Mouse (Mus musculus): ENCODE measurements at regions not wholly inside any gene's neighbourhood (a gene's known extent, or its start where the extent isn't known, plus 50 kb on each side); places are given as distances from the start of the nearest gene placed in this dataset.

DNA sequence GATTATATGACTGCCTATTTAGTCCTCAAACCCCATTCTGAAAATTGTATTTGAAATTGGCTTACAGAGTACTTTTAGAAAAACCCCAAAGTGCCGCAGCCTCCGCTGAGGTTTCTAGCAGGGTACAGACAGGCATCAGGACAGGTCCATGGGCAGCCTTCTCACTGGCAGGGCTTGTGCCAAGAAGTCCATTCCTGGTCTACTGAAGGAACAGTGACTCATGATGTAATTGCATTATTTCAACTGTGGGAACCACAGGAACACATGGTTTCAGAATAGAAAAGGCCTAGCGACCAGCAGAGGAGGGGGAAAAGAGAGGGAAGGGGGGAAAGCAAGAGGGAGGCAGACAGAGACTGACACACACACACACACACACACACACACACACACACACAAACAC is 603.0 kb upstream of the Gm26657 start:
- Histone ChIP-seq H3K36me3 (replicated peaks in 1 of 2; ENCODE audit: control insufficient read depth in 1 of 2, insufficient read depth in 1 of 2, low read length in 1 of 2) (no peaks in the 10 kb centered on the region), H3K27me3 (replicated peaks) (no peaks in the 10 kb centered on the region), H3K4me3 (replicated peaks in 1 of 3; ENCODE audit: low read depth in 2 of 3, low read length in 2 of 3, poor library complexity in 1 of 3) (no peak overlapping the region), H3K79me2 (replicated peaks; ENCODE audit: control insufficient read depth, extremely low read depth, insufficient read depth, poor library complexity, severe bottlenecking) (no peaks in the 10 kb centered on the region), H3K9ac (ENCODE audit: insufficient read depth, low read depth) (no peak overlapping the region), H3K4me2 (ENCODE audit: insufficient read depth, low read depth, poor library complexity, severe bottlenecking) (no peak overlapping the region), H3K4me1 (ENCODE audit: control insufficient read depth in 1 of 2, insufficient read depth in 2 of 2) (peaks cover 0 to 4% of the 10 kb centered on the region in 2 experiments; a peak in 1 of 4 replicates), H3K9me3 (replicated peaks; ENCODE audit: low read length) (no peaks in the 10 kb centered on the region), H3K27ac (ENCODE audit: insufficient read depth, low read depth) (no peak overlapping the region)
- TF ChIP-seq ZNF384 (IDR thresholded peaks at IDR 0.05; ENCODE audit: low read depth, low read length) (no peak), NRF1 (IDR thresholded peaks at IDR 0.05; ENCODE audit: low read depth, low read length) (no peak), MAZ (IDR thresholded peaks at IDR 0.05; ENCODE audit: low read depth, low read length) (no peak), BHLHE40 (IDR thresholded peaks at IDR 0.05; ENCODE audit: low read depth, low read length) (no peak), NELFE (IDR thresholded peaks at IDR 0.05; ENCODE audit: low read depth, low read length) (no peak), KAT2A (IDR thresholded peaks at IDR 0.05; ENCODE audit: insufficient replicate concordance, low read length) (no peak), IRF4 (IDR thresholded peaks at IDR 0.05; ENCODE audit: low read depth, low read length) (no peak), JUN (IDR thresholded peaks at IDR 0.05; ENCODE audit: insufficient read depth, low read depth, low read length) (no peak), MAX (IDR thresholded peaks at IDR 0.05; ENCODE audit: low read length) (no peak)
- dilution Hi-C loops (cut with MboI; ENCODE audit: extremely low pct_ligation_motif_present, extremely low pct_unique_long_range_greater_than_20kb, low sequenced_read_pairs) (no loop called here), in situ Hi-C loops (cut with MboI; ENCODE audit: low pct_ligation_motif_present, low pct_unique_long_range_greater_than_20kb, low sequenced_read_pairs) (no loop called here)
- DNase-seq (ENCODE audit: extremely low read depth), result no peak

DNA sequence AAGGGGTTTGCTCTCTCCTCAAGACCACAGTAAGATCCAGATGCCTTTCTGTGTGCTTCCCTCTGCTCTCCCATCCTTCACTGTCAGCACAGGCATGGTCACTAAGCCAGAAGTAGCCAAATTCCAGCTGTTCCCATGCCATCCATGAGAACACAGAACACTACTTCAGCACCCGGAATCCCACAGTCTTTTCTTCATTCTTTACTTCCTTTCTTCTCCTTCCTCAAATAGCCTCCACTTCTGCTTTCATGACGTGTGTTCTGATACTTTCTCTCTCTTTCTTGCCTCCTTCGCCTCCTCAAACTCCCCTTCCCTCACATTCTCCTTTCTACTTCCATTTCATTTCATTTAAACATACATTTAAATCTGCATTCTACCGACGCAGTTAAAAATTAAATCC is 602.1 kb upstream of the Klf4 start:
- H3K36me3 ChIP-seq (replicated peaks in 1 of 2; ENCODE audit: control insufficient read depth in 1 of 2, insufficient read depth in 1 of 2, low read length in 1 of 2), result no peaks in the 10 kb centered on the region
- no peak overlapping the region for H3K4me2 ChIP-seq (ENCODE audit: insufficient read depth, low read depth, poor library complexity, severe bottlenecking)
- H3K27me3 ChIP-seq (replicated peaks), result no peaks in the 10 kb centered on the region
- H3K79me2 ChIP-seq (replicated peaks; ENCODE audit: control insufficient read depth, extremely low read depth, insufficient read depth, poor library complexity, severe bottlenecking), result no peaks in the 10 kb centered on the region
- H3K27ac ChIP-seq (ENCODE audit: insufficient read depth, low read depth), result no peak overlapping the region
- H3K4me1 ChIP-seq (ENCODE audit: control insufficient read depth in 1 of 2, insufficient read depth in 2 of 2), result peaks cover 0 to 4% of the 10 kb centered on the region in 2 experiments; a peak in 1 of 4 replicates
- H3K4me3 ChIP-seq (replicated peaks in 1 of 3; ENCODE audit: low read depth in 2 of 3, low read length in 2 of 3, poor library complexity in 1 of 3), result no peak overlapping the region
- no peaks in the 10 kb centered on the region for H3K9me3 ChIP-seq (replicated peaks; ENCODE audit: low read length)
- H3K9ac ChIP-seq (ENCODE audit: insufficient read depth, low read depth), result no peak overlapping the region
- in situ Hi-C loops (cut with MboI; ENCODE audit: low pct_ligation_motif_present, low pct_unique_long_range_greater_than_20kb, low sequenced_read_pairs), result no loop called here
- DNase-seq (ENCODE audit: extremely low read depth), result no peak
- no peak for TF ChIP-seq UBTF (IDR thresholded peaks at IDR 0.05; ENCODE audit: low read depth, low read length)
- TF ChIP-seq MEF2A (IDR thresholded peaks at IDR 0.05; ENCODE audit: borderline replicate concordance, low read depth, low read length), result no peak
- no peak for TF ChIP-seq ZC3H11A (IDR thresholded peaks at IDR 0.05; ENCODE audit: low read depth, low read length)
- no peak for TF ChIP-seq MYC (IDR thresholded peaks at IDR 0.05; ENCODE audit: low read depth, low read length)
- TF ChIP-seq JUND (conservative IDR thresholded peaks at IDR 0.05; ENCODE audit: low read depth, low read length), result no peak
- no peak for TF ChIP-seq HCFC1 (IDR thresholded peaks at IDR 0.05; ENCODE audit: low read depth, low read length)
- no peak for TF ChIP-seq BHLHE40 (IDR thresholded peaks at IDR 0.05; ENCODE audit: low read depth, low read length)
- TF ChIP-seq E2F4 (IDR thresholded peaks at IDR 0.05; ENCODE audit: insufficient replicate concordance, low read depth, low read length), result no peak
- no peak for TF ChIP-seq CTCF (conservative IDR thresholded peaks at IDR 0.05 in 1 of 2, IDR thresholded peaks at IDR 0.05 in 1 of 2; ENCODE audit: low read depth in 2 of 2, low read length in 2 of 2)
- TF ChIP-seq EP300 (IDR thresholded peaks at IDR 0.05; ENCODE audit: low read length), result no peak
- no peak for TF ChIP-seq JUN (IDR thresholded peaks at IDR 0.05; ENCODE audit: insufficient read depth, low read depth, low read length)
- dilution Hi-C loops (cut with MboI; ENCODE audit: extremely low pct_ligation_motif_present, extremely low pct_unique_long_range_greater_than_20kb, low sequenced_read_pairs), result no loop called here

Measured in CH12.LX (cell line).